Comparison of ENCODE assay signal across 24 mouse cellular contexts in the genomic region with DNA sequence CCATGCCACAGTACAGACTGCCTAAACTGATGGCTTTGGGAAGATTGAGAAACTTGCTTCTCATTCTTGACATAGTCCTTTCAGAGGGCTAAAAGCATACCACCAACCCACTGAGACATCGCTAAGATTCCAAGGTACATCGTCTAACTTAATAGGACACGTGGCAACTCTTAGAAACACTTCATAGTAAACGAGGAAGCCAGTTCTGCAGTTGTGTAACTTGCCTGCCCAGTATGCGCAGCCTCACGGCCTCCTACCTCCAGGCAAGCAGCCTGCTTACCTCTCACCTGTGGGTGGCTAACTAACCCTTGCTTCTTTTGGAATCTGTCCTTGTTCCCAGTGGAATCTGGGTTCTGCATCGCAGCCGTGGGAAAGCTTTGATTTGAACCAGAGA. TPM values are rescaled to one million over a fixed set of nuclear protein-coding genes. Genes with fewer than 3 reads are reported as not detected.
A peak's percentile ranks its signal among the peaks of the same experiment; 100 is the strongest.
DNase-seq lines count a peak whose midpoint lies in the region; ATAC-seq and TF ChIP-seq lines count a peak whose summit lies in the region.
"Had no signal": no experiment of that assay in that cellular context is flagged by ENCODE, and none has a peak within 500 bp of the region (broad histone marks: within the 10 kb centered on the region; RNA-seq: fewer than 3 reads in every experiment).

No protein-coding gene starts in this region.

- H3K79me2 ChIP-seq in CH12.LX (replicated peaks; ENCODE audit: control insufficient read depth, extremely low read depth, insufficient read depth, poor library complexity, severe bottlenecking) = peaks cover 48% of the 10 kb centered on the region

- H3K9ac ChIP-seq in CH12.LX (ENCODE audit: insufficient read depth, low read depth) = peak overlapping the region; percentile 85
- no peak overlapping the region; the same call in 1 of the 2 replicates for H3K9ac ChIP-seq in liver, embryonic 13.5 days
- H3K9ac ChIP-seq in midbrain, embryonic 11.5 days (ENCODE audit: low read length) = no peak overlapping the region
- H3K9ac ChIP-seq: embryonic facial prominence, embryonic 13.5 days; forebrain, embryonic 15.5 days; hindbrain, embryonic 13.5 days; limb, embryonic 13.5 days; midbrain, embryonic 13.5 days had no signal

- no peak for TF ChIP-seq RAD21 in CH12.LX (IDR thresholded peaks at IDR 0.05; ENCODE audit: low read depth, low read length)

- TF ChIP-seq POLR2A in CH12.LX (IDR thresholded peaks at IDR 0.05; ENCODE audit: low read depth, low read length) = no peak

- dilution Hi-C loops in CH12.LX (cut with MboI; ENCODE audit: extremely low pct_ligation_motif_present, extremely low pct_unique_long_range_greater_than_20kb, low sequenced_read_pairs) = no loop called here

- in situ Hi-C loops in CH12.LX (cut with MboI; ENCODE audit: low pct_ligation_motif_present, low pct_unique_long_range_greater_than_20kb, low sequenced_read_pairs) = loop anchor here (5.0 kb wide), 1 partner anchor 57 kb away; no protein-coding TSS in a partner anchor

- 39% methylated on average over 8 of the region's 8 CpGs for WGBS in liver, embryonic 13.5 days (ENCODE audit: insufficient replicate concordance)
- 68% methylated on average over 8 of the region's 8 CpGs for WGBS in midbrain, embryonic 11.5 days

- no peak for TF ChIP-seq CTCF in CH12.LX (conservative IDR thresholded peaks at IDR 0.05 in 1 of 2, IDR thresholded peaks at IDR 0.05 in 1 of 2; ENCODE audit: low read depth in 2 of 2, low read length in 2 of 2)

- no peak for TF ChIP-seq EP300 in CH12.LX (IDR thresholded peaks at IDR 0.05; ENCODE audit: low read length)

- H3K36me3 ChIP-seq in CH12.LX (replicated peaks in 1 of 2; ENCODE audit: control insufficient read depth in 1 of 2, insufficient read depth in 1 of 2, low read length in 1 of 2) = peaks cover 16 to 24% of the 10 kb centered on the region in 2 experiments
- H3K36me3 ChIP-seq in liver, embryonic 13.5 days = peaks cover 11% of the 10 kb centered on the region
- no peaks in the 10 kb centered on the region for H3K36me3 ChIP-seq in midbrain, embryonic 11.5 days (ENCODE audit: control insufficient read depth, insufficient read depth, low read length)
- H3K36me3 ChIP-seq: embryonic facial prominence, embryonic 13.5 days; forebrain, embryonic 15.5 days; hindbrain, embryonic 13.5 days; limb, embryonic 13.5 days; midbrain, embryonic 13.5 days had no signal

- DNase-seq in cerebellum, adult 8-10 months = peak; percentile 23
- no peak for DNase-seq in cerebellum, postnatal 25 days
- peak; percentile 55 for DNase-seq in lung, postnatal 25 days (ENCODE audit: low spot score)
- DNase-seq in lung, postnatal 10 days = no peak
- no peak for DNase-seq in CH12.LX (ENCODE audit: extremely low read depth)
- no peak for DNase-seq in liver, embryonic 13.5 days
- no peak for DNase-seq in midbrain, embryonic 11.5 days (ENCODE audit: low spot score, missing footprints)

- peak overlapping the region; percentile 66 for H3K27ac ChIP-seq in CH12.LX (ENCODE audit: insufficient read depth, low read depth)
- H3K27ac ChIP-seq in liver, embryonic 13.5 days = 0 out of 2 replicates have a peak overlapping the region, but pooled peaks have one; percentile 18
- no peak overlapping the region for H3K27ac ChIP-seq in midbrain, embryonic 11.5 days (ENCODE audit: low read depth, low read length)
- H3K27ac ChIP-seq: embryonic facial prominence, embryonic 13.5 days; forebrain, embryonic 15.5 days; hindbrain, embryonic 13.5 days; limb, embryonic 13.5 days; midbrain, embryonic 13.5 days had no signal

- H3K27me3 ChIP-seq in CH12.LX (replicated peaks) = no peaks in the 10 kb centered on the region
- H3K27me3 ChIP-seq in liver, embryonic 13.5 days = no peaks in the 10 kb centered on the region
- H3K27me3 ChIP-seq in midbrain, embryonic 11.5 days (ENCODE audit: control insufficient read depth, insufficient read depth, low read length) = peaks cover 3% of the 10 kb centered on the region; the same call in 1 of the 2 replicates
- H3K27me3 ChIP-seq: forebrain, embryonic 15.5 days had no signal

- peak overlapping the region in 1 of 3 experiments; percentile 98 for H3K4me3 ChIP-seq in CH12.LX (replicated peaks in 1 of 3; ENCODE audit: low read depth in 2 of 3, low read length in 2 of 3, poor library complexity in 1 of 3)
- no peak overlapping the region for H3K4me3 ChIP-seq in liver, embryonic 13.5 days (replicated peaks)
- no peak overlapping the region for H3K4me3 ChIP-seq in midbrain, embryonic 11.5 days (ENCODE audit: low read depth, low read length)
- H3K4me3 ChIP-seq: embryonic facial prominence, embryonic 13.5 days; forebrain, embryonic 15.5 days; hindbrain, embryonic 13.5 days; limb, embryonic 13.5 days had no signal

- no peak for ATAC-seq in liver, embryonic 13.5 days (ENCODE audit: low read depth)
- no peak for ATAC-seq in megakaryocyte-erythroid progenitor cell, adult 5-6 weeks (replicated peaks; ENCODE audit: low FRiP score, low TSS enrichment, poor library complexity, severe bottlenecking)
- no peak for ATAC-seq in midbrain, embryonic 11.5 days (ENCODE audit: low FRiP score)
- ATAC-seq: forebrain, embryonic 15.5 days; midbrain, embryonic 13.5 days had no signal

- peak overlapping the region; percentile 53; the same call in 1 of the 2 replicates for H3K4me2 ChIP-seq in CH12.LX (ENCODE audit: insufficient read depth, low read depth, poor library complexity, severe bottlenecking)
- H3K4me2 ChIP-seq in liver, embryonic 13.5 days = peak overlapping the region; percentile 19; the same call in 1 of the 2 replicates
- no peak overlapping the region for H3K4me2 ChIP-seq in midbrain, embryonic 11.5 days
- H3K4me2 ChIP-seq: embryonic facial prominence, embryonic 13.5 days; forebrain, embryonic 15.5 days; hindbrain, embryonic 13.5 days; limb, embryonic 13.5 days had no signal

- no peaks in the 10 kb centered on the region for H3K9me3 ChIP-seq in CH12.LX (replicated peaks; ENCODE audit: low read length)
- no peaks in the 10 kb centered on the region for H3K9me3 ChIP-seq in liver, embryonic 13.5 days (replicated peaks)
- H3K9me3 ChIP-seq in midbrain, embryonic 11.5 days (ENCODE audit: control insufficient read depth, low read length) = no peaks in the 10 kb centered on the region
- H3K9me3 ChIP-seq: embryonic facial prominence, embryonic 13.5 days; forebrain, embryonic 15.5 days; hindbrain, embryonic 13.5 days; limb, embryonic 13.5 days; midbrain, embryonic 13.5 days had no signal

- H3K4me1 ChIP-seq in CH12.LX (ENCODE audit: control insufficient read depth in 1 of 2, insufficient read depth in 2 of 2) = peaks cover 36 to 54% of the 10 kb centered on the region in 2 experiments
- peaks cover 82% of the 10 kb centered on the region for H3K4me1 ChIP-seq in liver, embryonic 13.5 days (replicated peaks)
- H3K4me1 ChIP-seq in midbrain, embryonic 11.5 days (ENCODE audit: control insufficient read depth, insufficient read depth, low read length) = peaks cover 17% of the 10 kb centered on the region

TF ChIP-seq in CH12.LX, 34 proteins besides CTCF, POLR2A, EP300 and RAD21:
- TF ChIP-seq MXI1 (IDR thresholded peaks at IDR 0.05; ENCODE audit: low read depth, low read length) (peak; percentile 61; the same call in 1 of the 2 replicates), USF1 (IDR thresholded peaks at IDR 0.05; ENCODE audit: low read depth, low read length) (no peak), USF2 (conservative IDR thresholded peaks at IDR 0.05; ENCODE audit: low read depth, low read length) (no peak), MYC (IDR thresholded peaks at IDR 0.05; ENCODE audit: low read depth, low read length) (peak; percentile 67), MAX (IDR thresholded peaks at IDR 0.05; ENCODE audit: low read length) (peak; percentile 71), NRF1 (IDR thresholded peaks at IDR 0.05; ENCODE audit: low read depth, low read length) (0 out of 2 replicates have a peak, but pooled peaks have one; percentile 6), ETS1 (conservative IDR thresholded peaks at IDR 0.05; ENCODE audit: low read depth, low read length) (no peak), SIN3A (IDR thresholded peaks at IDR 0.05; ENCODE audit: low read length) (peak; percentile 38; the same call in 1 of the 2 replicates)

RNA-seq across cellular contexts. Expression of gene Slc7a5, which starts 1.7 kb away (rescaled TPM):
- total RNA-seq in CH12.LX (2012; rRNA removed) (156 and 207 TPM in 2 replicates), CH12.LX (2014; rRNA removed) (110 and 119 TPM in 2 replicates)
- polyA plus RNA-seq in CH12.LX (2012; ENCODE audit: insufficient read length, low read depth) = 235 and 291 TPM in 2 replicates
- polyA plus RNA-seq in liver, embryonic 13.5 days (2015; fragmentation: Nextera tagmentation; extraction: Ambion mirVana) = 32.2 and 37.5 TPM in 2 replicates
- total RNA-seq in megakaryocyte-erythroid progenitor cell, adult 5-6 weeks (2014; fragmentation: Nextera tagmentation) = 78.1 and 90.0 TPM in 2 replicates
- total RNA-seq in megakaryocyte-erythroid progenitor cell, adult 5-6 weeks (2017) = 23.6 and 43.1 TPM in 2 replicates
- 34.9 and 36.5 TPM in 2 replicates for polyA plus RNA-seq in midbrain, embryonic 11.5 days (2014; fragmentation: Nextera tagmentation; extraction: Ambion mirVana)

RNA-seq across cellular contexts. Expression of gene Car5a, which starts 35.6 kb away (rescaled TPM):
- total RNA-seq in CH12.LX (2012; rRNA removed) (3.1 and 9.7 TPM in 2 replicates), CH12.LX (2014; rRNA removed) (not detected in 2 replicates)
- 0.90 and 1.6 TPM in 2 replicates for polyA plus RNA-seq in CH12.LX (2012; ENCODE audit: insufficient read length, low read depth)
- polyA plus RNA-seq in liver, embryonic 13.5 days (2015; fragmentation: Nextera tagmentation; extraction: Ambion mirVana) = 0.88 and 1.1 TPM in 2 replicates
- not detected in 2 replicates for total RNA-seq in megakaryocyte-erythroid progenitor cell, adult 5-6 weeks (2014; fragmentation: Nextera tagmentation)
- not detected in 2 replicates for total RNA-seq in megakaryocyte-erythroid progenitor cell, adult 5-6 weeks (2017)
- polyA plus RNA-seq in midbrain, embryonic 11.5 days (2014; fragmentation: Nextera tagmentation; extraction: Ambion mirVana) = 0.14 TPM in 1 of 2 replicates, not detected in the other
- total RNA-seq: adrenal gland, adult 18-20 months; granulocyte monocyte progenitor cell, adult 5-6 weeks; heart, postnatal 25 days; layer of hippocampus, postnatal 14 days; left cerebral cortex, postnatal 10 days had no signal
- polyA plus RNA-seq: embryonic facial prominence, embryonic 13.5 days; heart, embryonic 11.5 days; intestine, embryonic 14.5 days; kidney, embryonic 14.5 days; limb, embryonic 13.5 days; lung, embryonic 16.5 days; stomach, embryonic 14.5 days; thymus, adult 2 months had no signal

RNA-seq across cellular contexts. Expression of gene Banp, which starts 40.4 kb away (rescaled TPM):
- total RNA-seq in CH12.LX (2012; rRNA removed) = 29.1 and 34.2 TPM in 2 replicates
- total RNA-seq in CH12.LX (2014; rRNA removed) = 20.9 and 25.7 TPM in 2 replicates
- polyA plus RNA-seq in CH12.LX (2012; ENCODE audit: insufficient read length, low read depth) = 13.2 and 14.9 TPM in 2 replicates
- 14.5 and 18.1 TPM in 2 replicates for polyA plus RNA-seq in liver, embryonic 13.5 days (2015; fragmentation: Nextera tagmentation; extraction: Ambion mirVana)
- total RNA-seq in megakaryocyte-erythroid progenitor cell, adult 5-6 weeks (2014; fragmentation: Nextera tagmentation) = 18.4 and 22.9 TPM in 2 replicates
- 10.8 and 17.3 TPM in 2 replicates for total RNA-seq in megakaryocyte-erythroid progenitor cell, adult 5-6 weeks (2017)
- 48.8 and 53.4 TPM in 2 replicates for polyA plus RNA-seq in midbrain, embryonic 11.5 days (2014; fragmentation: Nextera tagmentation; extraction: Ambion mirVana)

Comparison
In these comparisons a context has a peak if more than half of its experiments do, and no peak if none do; other contexts are left out.
1. DNase-seq: peak in cerebellum, adult 8-10 months (single experiment) and lung, postnatal 25 days (single experiment); none in cerebellum, postnatal 25 days (0 of 2), lung, postnatal 10 days (single experiment), CH12.LX (single experiment), liver, embryonic 13.5 days (single experiment) and midbrain, embryonic 11.5 days (single experiment).